Mouse (Mus musculus) lung, embryonic 16.5 days (tissue): ENCODE measurements around the gene Hmcn2. TPM values are rescaled to one million over a fixed set of nuclear protein-coding genes. Genes with fewer than 3 reads are reported as not detected.

ENCODE experiments used
- ATAC-seq: fragments of 200-750 bp; cut with Nextera tagmentation; 2 replicates; pipeline ENCODE4 v1.8.0; 2017; ENCODE audit warnings: low read depth, mild to moderate bottlenecking, moderate library complexity
- H3K27ac ChIP-seq: fragments of 300-500 bp; sonication (generic); 2 replicates; pipeline ENCODE4 v1.5.1; 2014; ENCODE audit warnings: mild to moderate bottlenecking, control low read depth, low read length
- H3K27me3 ChIP-seq: fragments of 300-500 bp; sonication (generic); 2 replicates; pipeline ENCODE4 v1.6.1; 2014; ENCODE audit warnings: low read depth, low read length, mixed read lengths; ENCODE audit not compliant: control insufficient read depth, insufficient read depth
- H3K36me3 ChIP-seq: fragments of 300-500 bp; sonication (generic); 2 replicates; pipeline ENCODE4 v1.6.1; 2014; ENCODE audit warnings: low read length; ENCODE audit not compliant: control insufficient read depth, insufficient read depth
- H3K4me1 ChIP-seq: fragments of 300-500 bp; sonication (generic); replicated peaks from 2 replicates; pipeline ENCODE4 v1.6.1; 2014; ENCODE audit warnings: low read length, mixed read lengths; ENCODE audit not compliant: control insufficient read depth, insufficient read depth
- H3K4me2 ChIP-seq: fragments of 300-500 bp; sonication (generic); 2 replicates; pipeline ENCODE4 v1.6.1; 2014; ENCODE audit warnings: low read depth, low read length, control low read depth
- H3K4me3 ChIP-seq: fragments of 300-500 bp; sonication (generic); 2 replicates; pipeline ENCODE4 v1.5.1; 2014; ENCODE audit warnings: mild to moderate bottlenecking, low read length, control low read depth
- H3K9ac ChIP-seq: fragments of 300-500 bp; sonication (generic); 2 replicates; pipeline ENCODE4 v1.6.1; 2014; ENCODE audit warnings: low read length, control low read depth
- H3K9me3 ChIP-seq: fragments of 300-500 bp; sonication (generic); 2 replicates; pipeline ENCODE4 v1.6.1; 2016; ENCODE audit warnings: low read length; ENCODE audit not compliant: control insufficient read depth
- WGBS: fragments of 180-500 bp; shearing (Covaris S2); extraction: QIAGEN DNeasy Blood & Tissue Kit; methylation state at CpG from one replicate; pipeline ENCODE4 v1.1.7; 2014; 5-methylcytosine and 5-hydroxymethylcytosine counted together
- polyA plus RNA-seq: library from polyadenylated mRNA; unstranded; fragments of >200 nt; fragmentation: Nextera tagmentation; extraction: Ambion mirVana; gene quantifications from 2 replicates; pipeline ENCODE4 v1.2.1, GENCODE M21; 2015

Gene Hmcn2
- polyA plus RNA-seq, result 1.4 and 1.6 TPM in 2 replicates

- Histone ChIP-seq H3K4me1 (no peaks in the 10 kb centered on the region), H3K4me2 (no peak within 1 kb of the TSS), H3K4me3 (no peak within 1 kb of the TSS), H3K27ac (no peak within 1 kb of the TSS), H3K9me3 (no peaks in the 10 kb centered on the region), H3K36me3 (no peaks in the 10 kb centered on the region), H3K9ac (no peak within 1 kb of the TSS), H3K27me3 (peaks cover 83% of the 10 kb centered on the region)
- WGBS, result under 1% methylated on average over 30 of the region's 33 CpGs
- ATAC-seq, result no peak
Observed at GRCm38 (mm10) chr2:31314007-31314465, at the start of gene Hmcn2. Gene Hmcn2 (plus strand): TSS chr2:31314415.

- Histone ChIP-seq H3K4me2 (no peak overlapping the region), H3K27ac (no peak overlapping the region), H3K4me1 (peaks cover 20% of the 10 kb centered on the region), H3K9ac (no peak overlapping the region), H3K4me3 (no peak overlapping the region), H3K9me3 (no peaks in the 10 kb centered on the region), H3K27me3 (no peaks in the 10 kb centered on the region), H3K36me3 (no peaks in the 10 kb centered on the region)
- no peak for ATAC-seq
- 55% methylated on average over 6 of the region's 6 CpGs for WGBS
Observed at GRCm38 (mm10) chr2:31267447-31267846, 46.8 kb upstream of the Hmcn2 start.

DNA sequence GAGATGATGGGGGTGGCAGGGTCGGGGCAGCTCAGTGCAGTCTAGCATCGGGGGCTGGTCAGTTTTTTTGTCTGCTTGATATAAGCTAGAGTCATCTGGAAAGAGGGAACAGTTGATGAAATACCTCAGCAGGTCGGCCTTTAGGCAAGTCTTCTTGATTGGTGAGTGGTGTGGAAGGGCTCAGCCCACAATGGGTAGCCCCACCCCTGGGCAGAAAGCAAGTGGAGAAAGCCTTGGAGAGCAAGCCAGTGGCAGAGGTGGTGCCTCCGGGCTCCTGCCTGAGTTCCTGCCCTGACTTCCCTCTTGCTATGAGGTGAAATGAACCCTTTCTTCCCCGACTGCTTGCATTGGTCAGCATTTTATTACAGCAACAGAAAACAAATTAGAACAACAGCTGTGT lies 45.6 kb upstream of the Hmcn2 start:
- 61% methylated on average over 5 of the region's 5 CpGs for WGBS
- no peak for ATAC-seq
- H3K27me3 ChIP-seq, result no peaks in the 10 kb centered on the region
- H3K9ac ChIP-seq, result no peak overlapping the region
- H3K4me3 ChIP-seq, result no peak overlapping the region
- H3K9me3 ChIP-seq, result no peaks in the 10 kb centered on the region
- H3K27ac ChIP-seq, result no peak overlapping the region
- no peaks in the 10 kb centered on the region for H3K36me3 ChIP-seq
- H3K4me1 ChIP-seq, result peaks cover 10% of the 10 kb centered on the region
- H3K4me2 ChIP-seq, result no peak overlapping the region

- Histone ChIP-seq H3K27me3 (no peaks in the 10 kb centered on the region), H3K36me3 (no peaks in the 10 kb centered on the region), H3K4me2 (no peak overlapping the region), H3K4me1 (peaks cover 5% of the 10 kb centered on the region), H3K9me3 (no peaks in the 10 kb centered on the region), H3K9ac (no peak overlapping the region), H3K4me3 (no peak overlapping the region), H3K27ac (no peak overlapping the region)
- 91% methylated on average over 6 of the region's 6 CpGs for WGBS
- ATAC-seq, result no peak
Observed at GRCm38 (mm10) chr2:31269188-31269587, 45.0 kb upstream of the Hmcn2 start.

DNA sequence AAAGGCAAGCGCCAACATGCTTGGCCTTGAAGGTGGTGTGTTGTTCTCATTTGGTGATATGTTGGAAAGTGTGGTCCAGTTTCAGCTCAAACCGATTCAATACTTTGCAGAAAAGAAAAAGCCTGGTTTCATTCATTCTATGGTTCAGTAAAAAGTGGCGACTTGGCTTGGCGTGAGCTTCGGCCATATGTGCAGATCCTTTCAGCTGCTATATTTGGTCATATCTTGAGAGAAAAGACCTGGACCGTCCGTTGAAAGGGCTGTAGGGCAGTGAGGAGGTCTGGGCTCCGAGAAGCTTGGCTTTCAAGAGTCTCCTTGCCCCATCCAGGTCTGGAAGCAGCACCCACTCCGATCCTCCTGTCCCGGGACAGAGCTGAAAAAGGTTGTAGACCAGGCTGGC lies 44.4 kb upstream of the Hmcn2 start:
- Histone ChIP-seq H3K36me3 (no peaks in the 10 kb centered on the region), H3K9ac (no peak overlapping the region), H3K4me2 (no peak overlapping the region), H3K27ac (no peak overlapping the region), H3K4me1 (no peaks in the 10 kb centered on the region), H3K27me3 (no peaks in the 10 kb centered on the region), H3K4me3 (no peak overlapping the region), H3K9me3 (no peaks in the 10 kb centered on the region)
- 92% methylated on average over 10 of the region's 10 CpGs for WGBS
- no peak for ATAC-seq

- no peak overlapping the region for H3K4me2 ChIP-seq
- ATAC-seq, result no peak
- 94% methylated on average over 8 of the region's 8 CpGs for WGBS
- no peaks in the 10 kb centered on the region for H3K27me3 ChIP-seq
- H3K4me3 ChIP-seq, result no peak overlapping the region
- H3K4me1 ChIP-seq, result no peaks in the 10 kb centered on the region
- H3K9ac ChIP-seq, result no peak overlapping the region
- H3K27ac ChIP-seq, result no peak overlapping the region
- no peaks in the 10 kb centered on the region for H3K36me3 ChIP-seq
- H3K9me3 ChIP-seq, result no peaks in the 10 kb centered on the region
Observed at GRCm38 (mm10) chr2:31270470-31270869, 43.7 kb upstream of the Hmcn2 start.

- ATAC-seq, result no peak
- no peak overlapping the region for H3K27ac ChIP-seq
- 100% methylated on average over 1 of the region's 1 CpGs for WGBS
Observed at GRCm38 (mm10) chr2:31271071-31271470, 43.1 kb upstream of the Hmcn2 start.

DNA sequence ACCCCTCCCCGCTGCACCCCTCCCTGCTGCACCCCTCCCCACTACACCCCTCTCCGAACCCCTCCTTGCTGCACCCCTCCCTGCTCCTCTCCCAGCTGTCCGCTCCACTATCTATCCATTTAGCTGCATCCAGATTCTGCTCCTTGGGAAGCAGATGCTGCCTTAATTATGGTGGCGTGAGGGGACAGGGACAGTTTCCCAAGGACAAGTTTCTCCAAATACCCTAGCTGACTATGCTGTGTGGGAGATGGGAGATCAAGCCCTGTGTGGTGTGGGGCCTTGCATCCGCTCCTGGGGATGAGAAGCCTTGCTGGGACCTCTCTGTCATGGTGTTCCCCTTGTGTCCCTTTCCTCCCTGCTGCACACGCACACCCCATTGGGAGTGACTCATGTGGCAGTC lies 39.2 kb upstream of the Hmcn2 start:
- ATAC-seq, result no peak
- H3K4me3 ChIP-seq, result no peak overlapping the region

More at GRCm38 (mm10) chr2:31271071-31271470, 43.1 kb upstream of the Hmcn2 start:
- Histone ChIP-seq H3K4me3 (no peak overlapping the region), H3K4me2 (no peak overlapping the region), H3K36me3 (no peaks in the 10 kb centered on the region), H3K9ac (no peak overlapping the region), H3K9me3 (no peaks in the 10 kb centered on the region), H3K4me1 (no peaks in the 10 kb centered on the region), H3K27me3 (no peaks in the 10 kb centered on the region)

DNA sequence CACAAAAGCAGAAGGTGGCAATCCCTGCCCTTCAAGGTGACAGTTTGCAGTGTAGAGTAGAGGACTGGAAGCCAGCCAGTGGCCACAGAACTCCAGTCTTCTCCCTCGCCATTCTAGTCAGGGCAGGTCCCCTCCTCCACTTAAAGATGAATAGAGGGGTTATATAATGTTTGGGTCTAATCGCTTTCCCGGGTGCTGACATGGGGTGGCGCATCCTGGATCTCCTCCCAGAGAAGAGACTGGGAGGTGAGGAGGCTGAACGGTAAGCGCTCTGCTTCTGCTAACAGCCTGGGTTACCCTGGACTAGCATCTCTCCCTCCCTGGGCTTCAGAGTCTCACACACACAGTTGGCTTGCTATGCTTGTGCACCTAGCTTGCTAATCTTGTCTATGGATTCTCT lies 36.4 kb upstream of the Hmcn2 start:
- no peaks in the 10 kb centered on the region for H3K9me3 ChIP-seq
- no peaks in the 10 kb centered on the region for H3K4me1 ChIP-seq
- WGBS, result 65% methylated on average over 6 of the region's 6 CpGs
- H3K27ac ChIP-seq, result no peak overlapping the region
- no peak overlapping the region for H3K4me2 ChIP-seq
- H3K9ac ChIP-seq, result no peak overlapping the region
- ATAC-seq, result no peak
- H3K27me3 ChIP-seq, result no peaks in the 10 kb centered on the region
- H3K36me3 ChIP-seq, result no peaks in the 10 kb centered on the region
- H3K4me3 ChIP-seq, result no peak overlapping the region

More for the DNA sequence above, 39.2 kb upstream of the Hmcn2 start:
- H3K36me3 ChIP-seq, result no peaks in the 10 kb centered on the region
- no peaks in the 10 kb centered on the region for H3K9me3 ChIP-seq
- no peak overlapping the region for H3K4me2 ChIP-seq
- H3K27ac ChIP-seq, result no peak overlapping the region
- no peaks in the 10 kb centered on the region for H3K4me1 ChIP-seq
- 89% methylated on average over 6 of the region's 6 CpGs for WGBS
- H3K27me3 ChIP-seq, result no peaks in the 10 kb centered on the region
- H3K9ac ChIP-seq, result no peak overlapping the region

DNA sequence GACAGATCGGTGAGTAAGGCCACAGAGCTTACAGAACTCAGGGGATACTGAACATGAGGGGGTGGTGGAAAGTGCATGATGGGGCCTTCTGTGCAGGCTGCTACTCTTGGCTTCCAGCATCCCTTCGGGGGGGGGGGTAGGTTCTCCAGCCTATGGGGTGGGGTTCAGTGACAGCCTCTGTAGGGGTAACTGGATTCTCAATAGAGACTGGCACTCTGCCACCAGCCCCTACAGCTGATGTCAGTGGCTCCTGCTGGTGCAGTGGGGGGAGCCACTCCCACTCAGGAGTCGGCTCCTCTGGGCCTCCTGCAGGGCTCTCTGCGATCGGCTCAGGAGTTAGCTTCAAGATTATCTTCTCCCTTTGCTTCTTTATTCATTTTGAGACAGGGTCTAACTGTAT lies 35.7 kb upstream of the Hmcn2 start:
- no peak overlapping the region for H3K27ac ChIP-seq
- no peak for ATAC-seq

More for the DNA sequence above, 35.7 kb upstream of the Hmcn2 start:
- H3K4me2 ChIP-seq, result no peak overlapping the region
- no peaks in the 10 kb centered on the region for H3K36me3 ChIP-seq
- 76% methylated on average over 5 of the region's 5 CpGs for WGBS
- H3K9ac ChIP-seq, result no peak overlapping the region
- H3K27me3 ChIP-seq, result no peaks in the 10 kb centered on the region
- H3K4me1 ChIP-seq, result no peaks in the 10 kb centered on the region
- no peak overlapping the region for H3K4me3 ChIP-seq
- no peaks in the 10 kb centered on the region for H3K9me3 ChIP-seq
